Mouse (Mus musculus) thymus, postnatal 10 days (tissue): ENCODE measurements at regions not wholly inside any gene's neighbourhood (a gene's known extent, or its start where the extent isn't known, plus 50 kb on each side); places are given as distances from the start of the nearest gene placed in this dataset.

ENCODE experiments used
- DNase-seq, 2 experiments: peaks; one replicate each; pipeline ENCODE4 v3.0.0; 2021; ENCODE audit warnings: low spot score in 2 of 2

DNA sequence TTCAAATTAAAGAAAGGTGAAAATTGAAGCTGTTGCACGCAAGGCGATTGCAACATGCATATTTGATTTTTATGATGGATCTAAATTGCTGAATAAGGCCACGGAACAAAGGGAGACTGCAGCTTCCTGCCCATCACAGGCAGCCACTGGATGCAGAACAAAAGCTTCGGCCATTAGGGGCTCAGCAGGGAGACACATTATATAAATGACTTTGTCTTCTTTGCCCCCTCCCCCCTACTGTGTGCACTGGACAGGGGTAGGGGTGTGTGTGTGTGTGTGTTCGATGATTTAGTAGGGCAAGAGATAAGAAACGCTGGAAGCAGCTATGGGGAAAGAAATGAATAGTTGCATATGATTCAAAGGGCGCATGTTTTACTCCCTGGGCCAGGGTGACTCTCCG, 481.2 kb upstream of the Pmfbp1 start:
- no peak for DNase-seq

DNA sequence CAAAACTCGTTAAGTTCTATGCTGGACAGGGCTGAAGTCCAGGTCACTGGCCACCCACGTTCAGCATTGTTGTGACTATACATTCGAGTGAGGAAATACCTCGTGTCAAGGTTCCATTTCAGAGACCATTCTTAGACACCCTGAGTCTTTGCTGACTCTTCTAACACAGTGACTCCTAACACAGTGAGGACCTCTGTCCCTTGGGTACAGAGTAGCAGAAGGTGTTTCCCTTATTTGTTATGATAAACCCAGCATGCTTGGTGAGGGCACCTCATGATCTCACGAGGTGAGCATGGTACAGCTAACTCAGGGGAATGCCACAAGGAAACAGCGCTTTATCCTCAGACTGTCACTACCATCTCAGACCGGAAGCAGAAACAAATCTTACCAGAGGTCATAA, 480.2 kb upstream of the Pmfbp1 start:
- DNase-seq: no peak

DNA sequence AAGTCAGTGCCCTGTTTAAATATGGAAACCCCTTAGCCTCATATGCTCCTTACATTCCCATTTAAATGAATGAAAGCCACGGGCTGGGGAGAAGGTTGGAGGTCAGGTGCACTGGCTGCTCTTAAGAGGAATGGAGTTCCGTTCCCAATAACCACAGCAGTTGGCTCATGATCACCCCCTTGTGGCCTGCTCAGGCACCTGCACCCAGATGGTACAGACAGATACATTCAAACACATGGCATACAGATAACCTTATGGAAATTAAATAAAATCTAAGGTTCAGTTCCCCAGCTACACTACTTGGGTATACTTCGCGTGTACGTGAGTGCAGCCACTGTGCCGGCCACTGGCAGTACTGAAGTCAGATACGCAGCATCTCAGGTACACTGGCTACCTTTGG, 479.1 kb upstream of the Pmfbp1 start:
- DNase-seq: peak; percentile 64 to 82

DNA sequence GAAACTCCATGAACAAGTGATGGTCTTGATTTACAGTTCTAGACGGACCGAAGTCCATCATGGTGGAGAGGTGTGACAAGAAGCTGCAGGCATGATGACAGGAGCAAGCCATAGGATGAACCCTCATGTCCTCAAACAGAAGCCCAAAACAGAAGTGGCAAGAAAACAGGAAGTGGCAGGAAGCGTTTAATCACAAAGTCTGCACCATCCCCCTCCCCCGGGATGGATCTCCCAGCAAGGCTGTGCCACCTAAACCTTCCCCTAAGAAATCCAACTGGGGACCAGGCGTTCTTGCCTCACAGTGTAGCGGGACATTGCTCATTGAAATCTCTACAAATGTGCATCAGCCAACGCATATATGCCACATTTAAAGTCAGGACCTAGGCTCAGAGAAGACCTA, 474.3 kb upstream of the Pmfbp1 start:
- DNase-seq: no peak

DNA sequence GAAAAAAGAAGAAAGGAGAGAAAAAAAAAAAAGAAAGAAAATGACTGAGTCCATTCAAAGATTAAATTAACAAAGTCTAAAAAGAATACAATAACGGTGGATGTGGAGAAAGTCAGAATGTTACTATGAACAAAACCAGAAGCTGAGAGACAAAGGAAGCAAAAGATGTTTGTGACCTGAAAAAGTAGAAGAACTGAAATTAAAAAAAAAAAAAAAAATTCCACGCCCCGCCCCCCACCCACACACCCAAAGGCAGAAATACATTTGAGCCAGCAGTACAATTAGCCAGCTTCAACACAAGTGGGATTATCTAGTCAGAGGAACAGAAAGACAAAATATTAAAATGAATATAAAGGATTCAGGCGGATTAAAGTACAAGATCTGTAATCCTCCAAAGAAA, 473.7 kb upstream of the Pmfbp1 start:
- DNase-seq: no peak

DNA sequence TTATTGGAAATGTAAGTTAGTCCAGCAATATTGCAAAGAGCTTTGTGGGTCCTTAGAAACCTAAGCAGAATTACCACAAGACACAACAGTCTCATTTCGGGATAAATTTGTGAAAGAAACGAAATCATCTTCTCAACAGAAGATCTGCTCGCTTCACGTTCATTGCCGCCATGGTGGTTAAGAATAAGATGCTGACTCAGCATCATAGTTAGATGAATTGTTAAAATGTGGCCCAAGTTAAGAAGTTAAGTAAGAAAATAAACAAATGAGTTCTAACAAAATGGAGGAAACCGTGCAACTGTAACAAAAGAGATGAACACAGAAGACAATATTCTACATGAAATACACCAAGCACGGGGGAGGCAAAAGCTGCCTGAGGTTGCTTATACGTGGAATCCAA, 465.9 kb upstream of the Pmfbp1 start:
- DNase-seq: no peak

DNA sequence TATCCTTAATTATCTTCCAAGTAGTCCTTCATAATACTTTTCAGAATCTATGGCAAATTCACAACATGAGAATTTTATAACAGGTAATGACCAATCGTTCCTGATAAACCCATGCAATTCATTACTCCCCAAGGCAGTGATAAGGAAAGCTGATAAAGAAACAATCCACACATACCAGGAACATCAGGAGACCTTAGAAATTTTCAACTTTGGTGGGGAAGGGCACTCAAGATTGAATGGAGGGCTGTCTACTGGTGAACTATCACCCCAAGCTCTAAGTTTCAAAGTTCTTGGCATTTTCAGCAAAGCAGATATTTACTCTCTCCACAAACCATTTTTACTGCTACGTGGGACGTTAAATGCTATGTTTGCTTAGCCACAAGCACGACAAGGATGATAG, 440.2 kb upstream of the Pmfbp1 start:
- DNase-seq: no peak

DNA sequence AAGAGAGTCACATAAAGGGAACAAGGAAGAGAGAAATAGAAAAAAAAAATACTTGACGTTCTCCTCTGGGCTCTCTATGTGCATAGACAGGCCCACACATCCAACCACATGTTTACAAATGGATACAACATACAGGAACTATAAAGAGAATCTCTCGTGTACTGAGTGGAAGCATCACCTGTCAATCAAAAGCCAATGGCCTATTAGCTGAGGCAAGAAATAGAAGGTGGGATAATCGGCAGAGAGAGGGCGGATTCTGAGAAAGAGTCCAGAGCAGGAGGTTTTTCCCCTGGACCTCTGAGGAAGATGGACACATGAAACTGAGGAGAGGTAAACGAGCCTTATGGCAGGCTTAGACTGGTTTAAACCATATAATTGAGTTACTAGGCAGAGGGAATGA, 434.7 kb upstream of the Pmfbp1 start:
- DNase-seq: no peak

DNA sequence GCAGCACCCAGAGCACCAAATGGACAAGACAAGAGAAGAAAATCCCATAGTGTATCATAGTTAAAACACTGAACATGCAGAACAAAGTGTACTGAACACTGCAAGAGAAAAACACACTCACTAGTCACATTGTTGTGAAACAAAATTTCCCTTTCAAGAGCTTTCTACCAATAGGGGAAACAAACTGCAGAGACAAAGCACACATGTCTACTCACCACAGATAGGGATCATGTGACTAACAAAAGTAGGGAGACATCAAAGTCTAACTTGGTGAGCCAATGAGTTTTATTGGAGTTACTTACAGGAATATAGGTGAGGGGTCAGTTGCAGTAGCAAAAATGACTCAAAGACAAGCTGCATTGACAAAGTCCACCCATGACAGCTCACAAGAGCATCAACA, 431.5 kb upstream of the Pmfbp1 start:
- DNase-seq: no peak

DNA sequence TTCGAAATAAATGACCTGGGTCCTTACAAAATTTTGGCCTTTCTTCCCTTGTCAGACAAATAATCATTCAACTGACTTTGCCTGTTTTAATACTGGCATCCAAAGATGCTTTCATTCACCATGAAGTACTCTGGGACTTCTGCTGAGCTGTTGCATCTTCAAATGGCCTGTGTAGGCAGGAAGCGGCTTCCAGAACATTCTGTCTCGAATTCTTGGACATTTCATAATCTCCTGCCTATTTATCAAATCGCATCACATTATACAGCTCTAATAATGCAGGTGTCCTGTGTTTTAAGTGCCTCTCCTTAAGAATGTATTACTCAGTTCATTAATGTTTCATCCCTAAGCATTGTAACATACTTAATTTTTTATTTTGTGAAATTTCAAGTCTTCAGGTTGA, 420.1 kb upstream of the Pmfbp1 start:
- DNase-seq: no peak

DNA sequence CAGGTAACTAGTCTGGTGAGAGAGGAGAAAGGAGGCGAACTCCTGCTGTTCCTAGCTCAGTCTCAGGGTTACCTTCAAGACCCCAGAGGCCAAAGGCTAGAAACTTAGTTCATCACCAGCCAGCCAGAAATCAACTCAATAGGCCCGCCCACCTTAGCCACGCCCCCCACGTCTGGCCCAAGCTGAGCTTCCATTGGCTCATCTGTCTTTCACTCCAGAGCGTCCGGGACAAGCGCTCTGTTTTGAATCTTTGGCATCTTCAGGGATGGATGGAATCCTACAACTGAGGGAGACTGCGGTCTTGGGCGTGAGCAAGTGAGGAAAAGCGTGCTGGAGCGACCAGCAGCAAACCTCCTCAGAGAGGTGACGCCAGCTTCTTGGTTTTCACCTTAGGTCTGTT, 418.8 kb upstream of the Pmfbp1 start:
- DNase-seq: no peak

DNA sequence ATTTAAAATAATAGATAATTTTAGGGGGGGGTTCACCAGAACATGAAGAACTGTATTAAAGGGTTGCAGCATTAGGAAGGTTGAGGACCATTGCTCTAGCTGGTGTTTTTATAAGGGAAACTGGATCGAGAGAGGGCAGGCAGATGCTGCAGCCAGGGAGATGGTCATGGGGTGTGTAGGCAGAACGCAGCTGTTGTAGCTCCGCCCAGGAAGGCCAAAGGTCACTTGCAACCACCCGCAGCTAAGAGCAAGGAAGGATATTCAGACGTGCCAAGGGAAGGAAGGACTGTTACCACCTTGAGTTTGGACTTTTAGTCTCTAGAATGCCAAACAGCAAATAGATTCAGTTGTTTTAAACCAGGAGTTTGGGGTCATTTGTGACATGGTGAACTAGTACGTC, 414.6 kb upstream of the Pmfbp1 start:
- DNase-seq: no peak

DNA sequence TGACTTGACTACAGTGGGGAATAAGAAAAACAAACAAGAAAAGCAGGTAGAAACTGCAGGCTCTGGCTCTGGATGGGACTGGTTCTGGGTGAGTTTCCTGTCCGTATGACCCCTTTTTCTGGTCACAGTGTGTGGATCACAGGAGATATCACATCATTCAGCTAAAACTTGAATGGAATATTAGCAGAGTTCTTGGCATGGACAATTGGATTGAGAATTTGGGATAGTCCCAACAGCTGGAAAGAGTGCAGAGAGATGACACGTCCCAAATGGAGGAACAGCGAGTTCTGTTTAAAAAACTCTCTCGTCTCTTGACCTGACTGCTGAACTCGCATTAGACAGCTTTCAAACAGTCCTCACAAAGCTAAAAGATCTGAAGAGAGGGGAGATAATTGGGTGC, 412.5 kb upstream of the Pmfbp1 start:
- no peak for DNase-seq

DNA sequence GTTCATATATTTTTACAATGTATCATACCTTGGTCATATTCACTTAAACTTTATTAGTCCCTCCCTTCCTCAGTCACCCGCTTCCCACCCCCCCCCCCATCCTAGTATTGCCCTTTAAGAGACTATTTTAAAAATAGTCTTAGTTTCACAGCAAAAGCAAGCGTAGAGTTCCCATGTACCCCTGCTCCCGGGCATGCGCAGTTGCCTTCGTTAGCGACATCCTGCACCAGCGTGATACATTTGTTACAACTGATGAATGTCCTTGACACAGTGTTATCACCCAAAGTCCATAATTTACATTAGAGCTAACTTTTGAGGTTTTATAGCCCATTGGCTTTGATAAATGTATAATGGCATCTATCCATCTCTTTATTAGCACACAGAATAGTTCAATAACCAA, 408.7 kb upstream of the Pmfbp1 start:
- no peak for DNase-seq

DNA sequence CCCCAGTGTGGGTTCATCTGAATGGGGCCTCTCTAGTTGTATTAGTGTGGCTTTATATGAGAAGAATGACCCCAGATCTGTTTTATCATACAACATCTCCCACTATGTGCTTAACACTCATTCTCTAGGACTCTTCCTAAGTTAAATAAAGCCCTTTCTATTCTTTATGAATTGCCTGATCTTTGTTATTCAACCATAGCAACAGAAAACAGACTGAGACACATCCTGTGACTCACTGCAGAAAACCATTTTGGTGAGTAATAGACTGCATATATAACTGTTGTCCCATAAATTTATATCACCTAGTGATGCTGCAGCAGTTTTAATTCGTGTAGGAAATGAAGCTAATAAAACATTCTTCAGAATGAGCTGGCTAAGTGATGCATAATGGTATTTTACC, 406.0 kb upstream of the Pmfbp1 start:
- DNase-seq: no peak

DNA sequence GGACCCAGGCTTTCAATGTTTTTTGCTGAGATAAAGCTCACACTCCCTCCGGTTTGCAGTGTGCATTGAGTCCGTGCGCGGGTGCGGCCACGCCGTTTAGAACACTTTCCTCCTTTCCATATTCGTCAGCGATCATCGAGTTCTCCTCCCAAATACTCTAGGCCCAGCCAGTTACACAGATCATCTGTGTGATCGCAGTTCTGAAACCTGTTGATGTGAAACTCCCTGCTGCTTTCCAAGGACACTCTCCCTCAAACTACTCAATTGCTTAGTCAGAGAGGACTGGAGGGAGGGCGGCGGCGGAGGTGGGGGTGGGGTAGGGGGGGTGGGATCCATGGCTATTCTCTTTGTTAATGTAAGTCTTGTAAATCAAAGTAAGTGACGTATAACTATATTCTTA, 394.2 kb upstream of the Pmfbp1 start:
- no peak for DNase-seq

DNA sequence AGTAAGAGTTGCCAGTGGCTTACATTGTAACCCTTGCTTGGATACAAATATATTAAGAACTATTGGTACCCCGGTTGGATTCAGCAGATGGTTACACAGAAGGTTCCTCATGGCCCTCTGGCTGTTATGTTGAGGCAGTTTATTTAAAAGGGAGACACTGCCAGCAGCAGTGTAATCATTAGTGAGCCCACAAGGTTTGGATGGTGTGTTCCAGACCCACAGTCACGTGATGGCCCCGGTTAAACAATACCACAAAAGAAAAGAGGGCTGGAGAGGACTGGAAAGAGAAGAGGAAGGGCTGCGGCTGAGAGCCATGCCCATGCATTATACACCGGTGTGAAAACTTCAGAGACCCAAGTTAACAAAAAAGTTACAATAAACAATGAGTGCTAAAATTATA, 392.4 kb upstream of the Pmfbp1 start:
- DNase-seq: no peak

DNA sequence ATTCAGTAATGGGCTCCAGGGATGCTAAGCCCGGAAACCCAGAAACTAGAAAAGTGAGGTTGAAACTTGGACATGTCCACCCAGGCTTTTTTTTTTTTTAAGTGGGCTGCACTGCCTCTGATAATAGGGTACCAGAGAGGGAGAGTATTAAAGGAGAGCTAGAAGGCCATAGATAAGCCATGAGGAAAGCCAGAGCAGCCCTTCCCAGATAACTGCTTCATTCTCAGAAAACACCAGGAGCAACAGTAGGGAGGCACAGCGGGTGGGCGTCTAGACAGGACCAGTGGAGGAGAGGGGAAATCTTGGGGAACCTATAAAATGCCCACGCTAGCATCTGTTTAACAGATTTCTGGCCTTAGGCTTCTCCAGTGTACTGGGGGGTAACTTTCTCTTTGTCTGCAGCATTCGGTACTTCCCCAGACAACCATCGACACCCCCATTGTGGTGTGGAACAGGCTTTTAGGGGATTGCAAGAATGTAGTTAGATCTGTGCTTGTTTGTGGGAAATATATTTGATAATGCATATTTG, 389.0 kb upstream of the Pmfbp1 start:
- no peak for DNase-seq

DNA sequence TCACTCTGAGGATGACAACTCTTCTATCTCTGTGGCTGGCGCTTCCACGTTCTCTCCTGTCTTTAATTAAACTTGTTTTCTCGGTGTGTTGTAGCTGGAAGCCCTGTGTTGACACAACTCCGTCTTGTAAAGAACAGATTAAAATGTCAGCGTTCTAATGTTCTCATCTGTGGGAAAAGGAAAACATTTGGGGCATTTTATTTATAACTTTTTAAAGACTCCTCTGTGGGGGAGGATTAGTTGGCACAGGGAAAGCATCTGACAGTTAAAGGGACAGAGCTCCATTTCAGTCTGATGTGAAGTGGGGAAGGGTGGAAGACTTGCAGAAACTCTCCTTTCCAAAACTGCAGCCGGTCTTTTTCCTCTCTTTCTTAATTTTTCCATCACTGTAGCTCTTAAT, 388.1 kb upstream of the Pmfbp1 start:
- DNase-seq: no peak

DNA sequence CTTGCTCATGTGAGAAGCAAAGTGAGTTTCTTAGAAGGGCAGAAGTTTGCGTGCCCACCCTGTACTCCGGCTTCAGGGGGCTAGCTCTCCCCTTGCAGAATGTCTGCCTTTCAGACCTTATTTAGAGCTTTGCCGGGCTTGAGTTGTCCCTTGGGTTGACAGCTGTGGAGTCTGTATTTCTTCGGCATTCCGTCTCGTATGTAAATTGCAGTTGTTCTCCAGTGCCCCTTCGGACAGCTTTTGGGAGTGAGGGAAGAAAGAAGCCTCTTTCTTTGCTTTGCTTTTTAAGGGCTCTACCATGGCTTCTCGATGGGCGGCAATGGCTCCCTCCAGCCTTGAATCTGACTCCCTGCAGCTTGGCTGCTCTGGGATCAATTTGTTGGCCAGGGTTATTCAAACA, 386.9 kb upstream of the Pmfbp1 start:
- DNase-seq: no peak

DNA sequence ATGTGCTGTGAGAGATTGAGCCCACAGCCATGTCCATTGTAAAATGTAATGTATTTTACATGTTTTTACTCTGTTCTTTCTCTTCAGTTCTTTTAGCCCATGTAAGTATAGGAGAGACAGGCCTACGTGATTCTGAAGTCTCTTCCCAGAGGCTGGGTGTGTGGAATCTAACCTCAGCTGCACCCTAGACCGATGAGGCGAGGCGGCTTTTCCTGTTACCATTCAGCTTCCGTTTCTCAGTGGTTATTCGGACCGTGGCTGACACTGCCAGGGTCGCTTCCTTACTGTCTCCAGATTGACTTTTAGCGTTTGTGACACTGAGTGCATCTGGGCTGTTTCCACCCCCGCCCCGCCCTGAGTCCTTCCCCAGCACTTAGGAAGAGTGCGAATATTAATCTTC, 386.1 kb upstream of the Pmfbp1 start:
- no peak for DNase-seq

DNA sequence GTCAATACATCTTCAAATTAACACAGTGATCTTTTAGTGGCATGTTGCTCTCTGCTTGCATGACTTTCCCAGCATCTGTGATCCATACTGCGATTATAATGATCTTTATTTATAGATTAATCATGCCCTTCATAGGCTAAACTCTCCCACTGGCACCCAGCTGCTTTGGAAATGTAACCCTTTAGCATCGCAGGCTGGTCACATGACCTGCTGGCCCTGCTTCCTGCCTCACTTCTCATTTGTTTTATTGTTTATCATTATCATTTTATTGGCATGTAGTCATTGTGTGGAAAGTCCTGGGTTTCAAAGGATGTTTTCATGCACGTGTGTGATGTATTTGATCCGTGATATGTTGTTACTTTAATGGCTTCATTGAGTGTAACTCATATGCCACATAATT, 384.4 kb upstream of the Pmfbp1 start:
- DNase-seq: no peak

DNA sequence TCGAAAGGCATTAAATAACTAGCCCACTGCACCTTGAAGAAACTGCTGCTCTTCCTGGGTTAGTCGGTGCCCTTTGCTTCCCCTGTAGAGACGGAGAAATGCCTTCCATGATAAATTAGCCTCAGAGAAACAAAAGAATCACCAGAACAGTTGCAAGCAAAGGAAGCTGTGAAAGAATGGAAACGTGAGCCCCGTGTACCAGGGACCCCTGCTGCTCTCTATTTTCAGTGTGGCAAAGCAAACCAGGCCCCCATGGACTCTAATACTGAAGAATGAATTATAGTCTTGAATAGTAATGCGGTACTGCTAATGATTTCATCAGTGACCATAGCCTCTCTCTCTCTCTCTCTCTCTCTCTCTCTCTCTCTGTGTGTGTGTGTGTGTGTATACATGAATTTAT, 372.1 kb upstream of the Pmfbp1 start:
- no peak for DNase-seq

DNA sequence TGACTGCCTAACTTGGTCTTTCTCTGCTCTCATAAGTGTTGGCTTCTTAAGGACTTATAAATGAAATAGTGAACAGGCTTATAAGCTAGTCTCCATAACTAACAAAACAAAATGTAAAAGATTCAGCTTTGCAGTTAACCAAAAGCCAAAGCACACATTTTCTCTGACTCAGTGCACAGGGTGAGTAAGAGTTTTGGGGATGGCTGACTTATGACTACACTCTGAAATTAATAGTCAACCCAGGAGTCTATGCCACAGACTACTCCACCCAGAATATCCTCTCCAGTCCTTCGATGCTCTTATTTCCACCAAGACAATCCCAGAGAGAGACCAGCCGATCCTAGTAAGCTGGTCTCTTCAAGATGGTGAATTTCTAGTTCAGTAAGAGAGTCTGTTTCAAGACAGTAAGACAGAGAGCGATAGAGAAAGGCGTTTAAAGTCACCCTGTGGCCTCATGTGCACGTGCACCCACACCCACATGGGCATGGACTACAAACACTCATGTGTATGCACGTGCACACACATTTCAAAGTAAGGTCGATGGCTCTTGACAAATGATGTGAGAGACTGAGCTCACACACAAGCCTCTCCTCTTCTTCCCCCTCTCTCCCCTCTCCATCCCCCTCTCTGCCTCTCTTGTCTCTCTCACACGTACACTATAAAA, 351.2 kb upstream of the Pmfbp1 start:
- DNase-seq: no peak
